Mouse (Mus musculus) neural tube, embryonic 15.5 days (tissue): Measurements from ENCODE around the gene Ugt1a2. TPM values are rescaled to one million over a fixed set of nuclear protein-coding genes. Genes with fewer than 3 reads are reported as not detected.

ENCODE experiments used
- ATAC-seq: fragments of 200-750 bp; cut with Nextera tagmentation; 2 replicates; pipeline ENCODE4 v1.8.0; 2017; ENCODE audit warnings: mild to moderate bottlenecking, moderate TSS enrichment, moderate library complexity; ENCODE audit not compliant: low FRiP score
- H3K27ac ChIP-seq: fragments of 300-500 bp; sonication (generic); replicated peaks from 2 replicates; pipeline ENCODE4 v1.5.1; 2015; ENCODE audit warnings: mild to moderate bottlenecking, inconsistent platforms
- H3K27me3 ChIP-seq: fragments of 300-500 bp; sonication (generic); replicated peaks from 2 replicates; pipeline ENCODE4 v1.6.1; 2015; ENCODE audit warnings: inconsistent platforms
- H3K36me3 ChIP-seq: fragments of 300-500 bp; sonication (generic); 2 replicates; pipeline ENCODE4 v1.6.1; 2015; ENCODE audit warnings: inconsistent platforms
- H3K4me1 ChIP-seq: fragments of 300-500 bp; sonication (generic); 2 replicates; pipeline ENCODE4 v1.6.1; 2015; ENCODE audit warnings: inconsistent platforms
- H3K4me2 ChIP-seq: fragments of 300-500 bp; sonication (generic); 2 replicates; pipeline ENCODE4 v1.6.1; 2015; ENCODE audit warnings: inconsistent platforms, mild to moderate bottlenecking, moderate library complexity
- H3K4me3 ChIP-seq: fragments of 300-500 bp; sonication (generic); replicated peaks from 2 replicates; pipeline ENCODE4 v1.5.1; 2015; ENCODE audit warnings: mild to moderate bottlenecking, inconsistent platforms
- H3K9ac ChIP-seq: fragments of 300-500 bp; sonication (generic); replicated peaks from 2 replicates; pipeline ENCODE4 v1.6.1; 2015; ENCODE audit warnings: mild to moderate bottlenecking, inconsistent platforms
- H3K9me3 ChIP-seq: fragments of 300-500 bp; sonication (generic); replicated peaks from 2 replicates; pipeline ENCODE4 v1.6.1; 2016; ENCODE audit warnings: inconsistent platforms
- WGBS: fragments of 180-500 bp; shearing (Covaris S2); methylation state at CpG from one replicate; pipeline ENCODE4 v1.1.7; 2015; ENCODE audit warnings: mixed read lengths; 5-methylcytosine and 5-hydroxymethylcytosine counted together
- polyA plus RNA-seq: library from polyadenylated mRNA; unstranded; fragments of >200 nt; fragmentation: Nextera tagmentation; extraction: Ambion mirVana; gene quantifications from 2 replicates; pipeline ENCODE4 v1.2.1, GENCODE M21; 2015

The Ugt1a2 gene
- polyA plus RNA-seq, 1 experiment from 2014 or later = not detected

- Histone ChIP-seq H3K4me3 (no peak overlapping the region), H3K9ac (no peak overlapping the region), H3K27ac (no peak overlapping the region), H3K4me2 (no peak overlapping the region), H3K9me3 (peaks cover 48% of the 10 kb centered on the region), H3K27me3 (no peaks in the 10 kb centered on the region), H3K4me1 (peaks cover 6% of the 10 kb centered on the region), H3K36me3 (peaks cover under 1% of the 10 kb centered on the region)
- ATAC-seq = no peak
- 90% methylated on average over 12 of the region's 12 CpGs for WGBS
Measured at GRCm38 (mm10) chr1:88254793-88255465, 54.5 kb downstream of the Ugt1a2 start.

- 64% methylated on average over 2 of the region's 2 CpGs for WGBS
- Histone ChIP-seq H3K4me1 (peaks cover 6% of the 10 kb centered on the region), H3K4me2 (no peak overlapping the region), H3K36me3 (peaks cover 5% of the 10 kb centered on the region), H3K4me3 (no peak overlapping the region), H3K27ac (no peak overlapping the region), H3K27me3 (no peaks in the 10 kb centered on the region), H3K9me3 (peaks cover 43% of the 10 kb centered on the region), H3K9ac (no peak overlapping the region)
- ATAC-seq = no peak
Measured at GRCm38 (mm10) chr1:88255466-88255857, 55.1 kb downstream of the Ugt1a2 start.

- no peak overlapping the region for H3K27ac ChIP-seq
- peaks cover 6% of the 10 kb centered on the region for H3K4me1 ChIP-seq
- H3K9ac ChIP-seq = no peak overlapping the region
- peaks cover 36% of the 10 kb centered on the region for H3K9me3 ChIP-seq
- peaks cover 12% of the 10 kb centered on the region for H3K36me3 ChIP-seq
- no peak overlapping the region for H3K4me2 ChIP-seq
- WGBS = 83% methylated on average over 13 of the region's 13 CpGs
- no peak overlapping the region for H3K4me3 ChIP-seq
- H3K27me3 ChIP-seq = no peaks in the 10 kb centered on the region
- ATAC-seq = no peak
Measured at GRCm38 (mm10) chr1:88255989-88256754, 55.8 kb downstream of the Ugt1a2 start.

GRCm38 (mm10) chr1:88256886-88257663 is 56.7 kb downstream of the Ugt1a2 start:
- H3K9me3 ChIP-seq = peaks cover 33% of the 10 kb centered on the region
- no peak overlapping the region for H3K4me3 ChIP-seq
- no peak for ATAC-seq
- H3K36me3 ChIP-seq = peaks cover 20% of the 10 kb centered on the region
- 82% methylated on average over 10 of the region's 10 CpGs for WGBS
- no peak overlapping the region for H3K9ac ChIP-seq
- H3K27ac ChIP-seq = no peak overlapping the region
- H3K27me3 ChIP-seq = no peaks in the 10 kb centered on the region
- H3K4me2 ChIP-seq = no peak overlapping the region
- H3K4me1 ChIP-seq = peaks cover 6% of the 10 kb centered on the region

GRCm38 (mm10) chr1:88257681-88258080 is 57.3 kb downstream of the Ugt1a2 start:
- Histone ChIP-seq H3K4me2 (no peak overlapping the region), H3K4me3 (no peak overlapping the region), H3K27me3 (no peaks in the 10 kb centered on the region), H3K4me1 (peaks cover 6% of the 10 kb centered on the region), H3K36me3 (peaks cover 26% of the 10 kb centered on the region), H3K9ac (no peak overlapping the region), H3K9me3 (peaks cover 27% of the 10 kb centered on the region), H3K27ac (no peak overlapping the region)
- WGBS = 83% methylated on average over 6 of the region's 6 CpGs
- no peak for ATAC-seq

GRCm38 (mm10) chr1:88258361-88258760 is 58.0 kb downstream of the Ugt1a2 start:
- H3K27me3 ChIP-seq = no peaks in the 10 kb centered on the region
- no peak overlapping the region for H3K9ac ChIP-seq
- H3K4me3 ChIP-seq = no peak overlapping the region
- peaks cover 24% of the 10 kb centered on the region for H3K9me3 ChIP-seq
- H3K27ac ChIP-seq = no peak overlapping the region
- ATAC-seq = no peak
- peaks cover 33% of the 10 kb centered on the region for H3K36me3 ChIP-seq
- no peak overlapping the region for H3K4me2 ChIP-seq
- peaks cover 6% of the 10 kb centered on the region for H3K4me1 ChIP-seq
- WGBS = 67% methylated on average over 6 of the region's 6 CpGs

GRCm38 (mm10) chr1:88258881-88259642 is 58.7 kb downstream of the Ugt1a2 start:
- no peak overlapping the region for H3K9ac ChIP-seq
- no peak overlapping the region for H3K27ac ChIP-seq
- 79% methylated on average over 8 of the region's 8 CpGs for WGBS
- H3K27me3 ChIP-seq = no peaks in the 10 kb centered on the region
- peaks cover 6% of the 10 kb centered on the region for H3K4me1 ChIP-seq
- peaks cover 40% of the 10 kb centered on the region for H3K36me3 ChIP-seq
- no peak overlapping the region for H3K4me2 ChIP-seq
- H3K4me3 ChIP-seq = no peak overlapping the region
- H3K9me3 ChIP-seq = peaks cover 19% of the 10 kb centered on the region
- no peak for ATAC-seq

- Histone ChIP-seq H3K4me1 (peaks cover 6% of the 10 kb centered on the region), H3K9ac (no peak overlapping the region), H3K27me3 (no peaks in the 10 kb centered on the region), H3K4me2 (no peak overlapping the region), H3K4me3 (no peak overlapping the region), H3K9me3 (peaks cover 15% of the 10 kb centered on the region), H3K36me3 (peaks cover 45% of the 10 kb centered on the region), H3K27ac (no peak overlapping the region)
- peak; percentile 4; the same call in 1 of the 2 replicates for ATAC-seq
- WGBS = 84% methylated on average over 4 of the region's 4 CpGs
Measured at GRCm38 (mm10) chr1:88259643-88260024, 59.2 kb downstream of the Ugt1a2 start.

GRCm38 (mm10) chr1:88260114-88260513 is 59.7 kb downstream of the Ugt1a2 start:
- Histone ChIP-seq H3K4me3 (no peak overlapping the region), H3K36me3 (peaks cover 50% of the 10 kb centered on the region), H3K9me3 (peaks cover 11% of the 10 kb centered on the region), H3K4me2 (no peak overlapping the region), H3K4me1 (peaks cover 6% of the 10 kb centered on the region), H3K9ac (no peak overlapping the region), H3K27me3 (no peaks in the 10 kb centered on the region), H3K27ac (no peak overlapping the region)
- peak; percentile 8; the same call in 1 of the 2 replicates for ATAC-seq
- 85% methylated on average over 6 of the region's 6 CpGs for WGBS

- H3K4me2 ChIP-seq = no peak overlapping the region
- H3K4me1 ChIP-seq = peaks cover 6% of the 10 kb centered on the region
- no peak for ATAC-seq
- 86% methylated on average over 10 of the region's 10 CpGs for WGBS
- H3K4me3 ChIP-seq = no peak overlapping the region
- no peaks in the 10 kb centered on the region for H3K27me3 ChIP-seq
- peaks cover 4% of the 10 kb centered on the region for H3K9me3 ChIP-seq
- H3K9ac ChIP-seq = no peak overlapping the region
- no peak overlapping the region for H3K27ac ChIP-seq
- H3K36me3 ChIP-seq = peaks cover 57% of the 10 kb centered on the region
Measured at GRCm38 (mm10) chr1:88260604-88261377, 60.4 kb downstream of the Ugt1a2 start.
